Mouse (Mus musculus): ENCODE results near the gene Rbm5.

Rbm5 gene

DNA sequence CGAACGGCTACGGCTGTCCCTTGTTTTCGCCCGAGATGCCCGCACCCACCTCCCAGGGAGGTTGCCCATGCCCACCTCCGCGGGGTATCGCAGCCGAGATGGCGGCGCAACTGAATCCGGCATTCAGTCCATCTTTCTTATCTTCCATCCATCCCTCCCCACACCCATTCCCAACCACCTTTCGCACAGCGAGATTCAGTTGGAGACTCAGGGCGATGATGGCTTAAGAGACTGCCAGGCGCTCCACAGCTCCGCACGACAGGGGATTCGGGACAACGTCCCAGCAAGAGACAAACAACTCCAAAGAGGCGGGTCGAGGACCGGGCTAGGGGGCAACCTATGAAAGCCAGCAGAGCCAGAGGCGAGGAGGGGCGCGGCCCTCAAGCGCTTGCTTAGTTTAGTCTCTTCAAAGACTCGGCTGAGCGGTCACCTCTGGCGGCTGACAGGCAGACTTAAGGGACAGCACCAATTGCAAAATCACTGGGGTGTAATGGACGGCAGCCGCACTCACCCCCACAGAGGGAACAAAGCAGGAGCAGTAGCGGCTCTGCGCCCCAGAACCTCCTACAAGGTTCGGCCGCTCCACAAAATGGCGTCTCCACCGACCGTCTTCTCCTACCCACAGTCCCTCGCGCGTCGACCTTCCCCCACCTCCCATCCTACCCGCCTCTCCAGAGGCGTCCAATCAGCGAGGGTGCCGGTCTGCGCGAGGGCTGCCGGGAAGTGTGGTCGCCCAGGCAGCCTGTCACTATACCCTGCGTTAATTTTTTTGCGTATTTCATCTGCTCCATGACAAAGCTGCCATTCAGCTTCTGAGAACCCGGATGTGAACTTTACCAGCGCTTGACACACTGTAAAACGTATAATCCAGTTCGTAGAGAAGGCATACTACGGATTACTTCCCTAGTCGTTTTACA is at the start of gene Rbm5:
TSS of gene Rbm5 (minus strand) at position 623 of the 917 bp plus-strand sequence.
- no peak for TF ChIP-seq GATA4 (IDR thresholded peaks at IDR 0.05; ENCODE audit: insufficient replicate concordance, low read length)

DNA sequence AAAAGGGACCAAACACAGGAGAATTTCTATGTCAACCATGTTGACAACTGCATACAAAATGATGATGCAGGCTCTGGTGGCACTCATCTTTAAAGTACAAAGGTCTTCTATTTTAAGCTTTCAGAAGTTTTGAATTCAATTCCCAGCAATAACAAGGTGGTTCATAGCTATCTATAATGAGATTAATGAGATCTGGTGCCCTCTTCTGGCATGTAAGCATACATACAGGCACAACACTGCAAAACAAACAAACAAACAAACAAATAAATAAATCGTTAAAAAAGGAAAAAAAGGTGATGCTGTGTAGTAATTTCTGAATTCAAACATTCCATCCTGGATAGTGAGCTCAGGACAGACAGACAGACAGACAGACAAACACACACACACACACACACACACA is 41.3 kb upstream of the Rbm5 start:
- no peak for TF ChIP-seq GATA4 (IDR thresholded peaks at IDR 0.05; ENCODE audit: insufficient replicate concordance, low read length)

DNA sequence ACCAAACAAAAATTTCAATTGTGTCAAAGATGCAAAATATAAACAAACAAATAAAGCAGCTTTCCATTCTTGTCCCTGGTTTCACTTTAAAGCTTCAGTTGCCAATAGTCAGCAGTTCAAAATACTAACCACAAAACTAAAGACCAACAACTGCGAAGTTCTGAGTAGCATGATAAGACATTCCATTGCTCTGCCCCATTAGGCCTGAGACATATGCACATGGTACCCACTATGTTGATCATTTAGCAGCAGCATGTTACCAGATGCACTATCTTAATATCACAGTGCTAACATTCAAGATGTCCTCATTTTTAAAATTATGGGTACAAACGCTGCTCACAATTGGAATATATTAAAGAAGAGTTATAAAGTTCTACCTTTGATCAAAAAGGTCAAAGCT is 40.2 kb upstream of the Rbm5 start:
- TF ChIP-seq GATA4 (IDR thresholded peaks at IDR 0.05; ENCODE audit: insufficient replicate concordance, low read length): no peak

DNA sequence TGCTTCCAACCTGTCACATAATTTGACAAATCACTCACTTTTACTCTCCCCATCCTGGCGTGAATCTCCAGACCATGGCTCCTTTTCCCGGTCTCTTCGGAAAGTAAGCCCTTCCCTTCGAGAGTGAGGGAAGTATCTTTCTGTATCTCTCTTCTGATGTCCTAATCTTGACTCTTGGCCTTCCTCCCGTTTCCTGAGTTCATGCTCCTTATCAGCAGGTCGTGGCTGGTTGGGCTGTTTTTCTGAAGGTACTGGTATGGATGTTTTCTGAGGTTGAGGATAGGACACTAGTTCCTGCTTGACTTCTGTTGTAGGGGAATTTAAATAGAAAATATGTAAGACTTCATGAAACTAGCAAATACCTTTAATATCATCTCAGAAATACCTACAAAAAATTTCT is 20.9 kb upstream of the Rbm5 start:
- TF ChIP-seq GATA4 (IDR thresholded peaks at IDR 0.05; ENCODE audit: insufficient replicate concordance, low read length): peak; percentile 84; the same call in 1 of the 2 replicates

DNA sequence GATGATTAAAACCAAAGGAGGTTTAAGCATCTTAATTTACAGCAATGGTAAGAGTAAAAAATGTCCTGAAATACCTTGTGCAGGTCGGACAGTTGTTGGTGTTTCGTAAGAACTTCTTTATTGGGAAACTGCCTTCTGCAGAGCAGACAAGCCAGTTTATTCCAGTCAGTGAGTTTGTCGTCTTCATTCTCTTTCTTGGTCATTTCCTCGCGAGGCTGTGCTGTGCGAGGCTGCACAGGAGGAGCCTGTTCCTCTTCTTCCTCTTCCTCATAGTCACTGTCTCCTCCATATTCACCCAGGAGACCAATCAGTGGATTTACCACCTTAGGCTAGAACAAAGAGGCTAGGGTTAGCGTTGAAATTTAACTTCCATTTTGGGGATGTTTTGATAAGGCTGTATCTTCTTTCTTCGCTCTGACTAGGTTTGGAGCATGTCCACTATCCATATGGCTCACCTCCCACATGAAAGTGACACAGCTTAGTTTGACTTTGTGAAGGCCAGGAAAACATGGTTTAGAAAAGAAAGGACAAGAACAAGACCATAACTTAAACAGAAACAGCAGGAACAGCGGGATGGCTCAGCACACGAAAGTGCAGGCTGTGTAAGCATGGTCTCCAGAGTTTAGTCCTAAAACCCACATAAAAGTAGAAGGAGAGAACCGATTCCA is 11.9 kb upstream of the Rbm5 start:
- TF ChIP-seq GATA4 (IDR thresholded peaks at IDR 0.05; ENCODE audit: insufficient replicate concordance, low read length): no peak

DNA sequence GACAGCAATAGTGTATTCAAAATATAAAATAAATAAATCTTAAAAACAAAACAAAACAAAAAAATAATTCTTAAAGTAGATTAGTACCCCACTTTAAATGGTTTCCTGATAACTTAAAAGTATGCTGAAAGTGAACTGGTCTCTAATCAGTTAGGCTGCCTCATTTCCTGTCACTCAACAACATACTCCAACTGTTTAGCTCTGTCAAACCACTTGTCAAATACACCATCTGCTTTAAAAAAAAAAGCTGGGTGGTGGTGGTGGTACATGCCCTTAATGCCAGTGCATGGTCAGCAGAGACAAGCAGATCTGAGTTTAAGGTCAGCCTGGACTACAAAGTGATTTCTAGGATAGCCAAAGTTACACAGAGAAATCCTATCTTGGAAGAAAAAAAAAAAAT is 6.0 kb upstream of the Rbm5 start:
- TF ChIP-seq GATA4 (IDR thresholded peaks at IDR 0.05; ENCODE audit: insufficient replicate concordance, low read length): no peak

DNA sequence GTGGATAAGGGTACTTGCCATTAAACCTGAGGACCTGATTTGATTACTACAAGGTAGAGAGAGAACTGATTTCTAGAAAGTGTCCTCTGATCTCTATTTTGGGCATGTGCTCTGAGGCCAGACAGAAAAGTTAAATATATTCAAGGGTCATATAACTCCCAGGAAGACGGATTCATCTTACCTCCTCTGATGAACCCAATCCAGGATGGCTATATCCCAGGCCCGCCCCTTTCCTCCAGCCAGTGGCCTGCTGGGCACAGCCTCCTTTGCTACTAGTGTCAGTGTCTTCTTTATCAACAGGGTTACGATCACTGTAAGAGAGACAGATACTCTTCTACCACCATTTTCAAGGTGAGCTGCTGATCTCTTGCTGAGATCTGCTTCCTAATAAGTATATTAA is 3.6 kb upstream of the Rbm5 start:
- TF ChIP-seq GATA4 (IDR thresholded peaks at IDR 0.05; ENCODE audit: insufficient replicate concordance, low read length): no peak

DNA sequence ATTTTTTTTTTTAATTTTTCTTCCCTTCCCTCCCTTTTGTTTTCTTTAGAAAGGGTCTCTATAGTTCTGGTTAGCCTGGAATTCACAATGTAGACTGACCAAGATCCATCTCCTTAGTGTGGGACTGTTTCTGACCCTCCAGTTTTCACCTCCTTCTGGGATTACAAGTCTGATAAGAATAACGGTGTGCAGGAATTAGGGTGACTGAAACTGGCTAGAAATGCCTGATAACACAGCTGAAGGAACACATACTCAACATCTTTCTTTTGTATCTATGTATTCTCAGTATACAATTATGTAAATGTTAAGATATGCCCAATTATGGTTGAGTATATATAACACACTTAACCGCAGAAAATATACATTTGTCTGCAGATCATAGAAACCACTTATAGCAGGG is 986 bp upstream of the Rbm5 start:
- TF ChIP-seq GATA4 (IDR thresholded peaks at IDR 0.05; ENCODE audit: insufficient replicate concordance, low read length): no peak

DNA sequence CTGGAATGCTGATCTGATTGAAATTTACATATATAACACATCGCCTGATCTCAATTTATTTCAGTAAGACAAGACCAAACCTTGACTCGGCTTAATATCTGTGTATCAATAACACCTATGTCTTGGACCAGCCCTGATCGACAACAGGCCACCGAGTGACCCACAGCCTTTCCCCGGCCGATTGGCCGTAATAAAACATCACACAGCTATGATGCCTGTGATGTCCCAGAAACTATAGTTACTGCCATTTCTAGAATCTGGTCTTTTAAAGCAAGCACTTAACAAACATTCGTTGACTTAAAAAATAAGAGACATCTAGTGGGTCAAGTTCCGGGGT is 791 bp downstream of the Rbm5 start:
- no peak for TF ChIP-seq GATA4 (IDR thresholded peaks at IDR 0.05; ENCODE audit: insufficient replicate concordance, low read length)

DNA sequence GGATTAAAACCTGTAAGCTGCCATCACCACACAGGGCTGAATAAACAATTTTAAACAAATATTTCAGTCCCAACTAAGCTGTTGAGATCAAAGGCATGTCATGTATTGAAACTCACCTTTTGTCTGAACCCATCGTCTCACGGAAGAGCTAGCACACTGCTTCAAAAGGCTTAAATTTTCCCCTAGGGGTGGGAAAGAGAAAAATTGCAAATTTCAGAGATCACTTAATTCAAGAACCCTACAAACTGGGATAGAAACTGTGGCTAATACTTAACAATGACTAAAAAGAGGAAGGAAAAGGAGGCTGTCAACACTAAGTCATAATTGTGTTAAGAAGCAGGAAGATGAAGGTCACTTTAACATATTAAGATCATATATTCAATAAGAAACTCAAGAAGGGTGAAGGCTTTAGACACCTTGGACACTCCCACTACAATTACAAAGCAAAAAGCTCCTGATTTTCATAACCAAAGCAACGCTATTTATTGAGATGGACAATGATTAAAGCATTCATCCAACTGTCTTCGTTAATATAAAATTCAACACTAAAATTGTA is 1.3 kb downstream of the Rbm5 start:
- TF ChIP-seq GATA4 (IDR thresholded peaks at IDR 0.05; ENCODE audit: insufficient replicate concordance, low read length): no peak

DNA sequence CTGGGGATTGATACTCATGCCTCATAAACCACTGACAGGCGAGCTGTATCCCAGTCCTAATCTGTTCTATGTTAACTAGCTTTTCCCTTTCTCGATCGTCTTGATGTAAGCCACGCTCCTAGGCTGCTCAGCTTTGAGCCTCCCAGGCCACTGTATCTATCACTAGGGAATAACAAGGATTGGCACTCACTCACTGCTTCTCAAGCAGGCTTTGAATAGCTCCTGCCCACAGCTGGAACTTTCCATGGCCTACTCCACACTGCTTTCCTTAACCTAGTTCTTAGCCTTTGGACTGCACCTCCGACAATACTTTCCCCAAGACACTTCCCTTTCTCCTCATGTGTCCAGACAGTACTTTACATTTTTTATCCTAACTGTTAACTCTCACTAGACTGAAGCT is 1.9 kb downstream of the Rbm5 start:
- no peak for TF ChIP-seq GATA4 (IDR thresholded peaks at IDR 0.05; ENCODE audit: insufficient replicate concordance, low read length)

DNA sequence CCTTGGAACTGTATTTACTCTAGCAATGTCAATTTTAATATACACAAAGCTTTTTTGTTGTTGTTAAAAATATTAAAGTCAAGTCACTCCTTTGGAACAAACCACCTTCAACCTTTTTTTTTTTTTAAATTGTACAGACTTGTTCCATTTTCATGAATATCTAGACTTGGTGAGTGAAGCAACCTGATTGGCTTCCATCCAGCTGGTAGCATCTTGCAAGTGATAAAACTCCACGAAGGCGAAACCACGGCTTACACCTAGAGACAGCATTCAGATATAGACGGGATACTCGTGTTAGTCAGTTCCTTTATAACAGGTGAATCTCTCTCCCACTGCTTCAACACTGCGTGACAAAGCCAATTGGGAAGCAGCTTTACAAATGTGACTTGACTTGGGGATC is 11.2 kb downstream of the Rbm5 start:
- no peak for TF ChIP-seq GATA4 (IDR thresholded peaks at IDR 0.05; ENCODE audit: insufficient replicate concordance, low read length)

DNA sequence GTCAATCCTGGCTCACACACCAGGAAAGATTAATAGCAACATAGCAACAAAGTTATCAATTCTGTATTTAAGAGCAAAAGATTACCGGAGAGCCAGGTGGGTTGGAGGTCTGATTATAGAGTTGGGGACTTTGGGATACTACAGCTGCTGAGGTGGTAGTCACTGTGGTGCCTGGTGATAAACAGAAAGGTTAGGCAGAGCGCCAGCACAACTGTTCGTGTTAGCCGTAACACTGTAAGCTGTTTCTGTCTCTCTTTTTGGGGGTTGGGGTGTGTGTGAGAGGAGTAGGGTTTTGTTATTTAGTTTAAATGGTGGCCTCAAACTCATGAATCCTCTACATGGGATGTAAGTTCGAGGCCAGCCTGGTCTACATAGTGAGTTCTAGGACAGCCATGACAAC is 20.4 kb downstream of the Rbm5 start:
- no peak for TF ChIP-seq GATA4 (IDR thresholded peaks at IDR 0.05; ENCODE audit: insufficient replicate concordance, low read length)

DNA sequence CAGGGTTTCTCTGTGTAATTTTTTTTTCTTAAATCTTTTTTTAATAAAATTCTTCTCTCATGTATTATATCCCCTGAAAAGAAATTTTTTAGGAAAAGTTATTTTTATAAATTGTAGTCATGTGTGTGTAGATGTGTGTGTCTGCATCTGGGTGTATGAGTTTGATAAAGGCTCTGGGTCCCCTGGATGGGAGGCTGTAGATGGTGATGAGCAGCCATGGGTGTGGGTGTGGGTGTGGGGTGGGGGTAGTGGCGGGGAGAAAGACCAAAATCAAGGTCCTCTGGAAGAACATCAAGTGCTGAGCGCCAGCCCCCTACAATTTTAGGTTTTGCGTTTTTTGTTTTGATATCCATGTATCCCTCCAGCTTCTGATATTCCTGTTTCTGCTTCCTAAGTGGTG is 22.7 kb downstream of the Rbm5 start:
- TF ChIP-seq GATA4 (IDR thresholded peaks at IDR 0.05; ENCODE audit: insufficient replicate concordance, low read length): no peak

DNA sequence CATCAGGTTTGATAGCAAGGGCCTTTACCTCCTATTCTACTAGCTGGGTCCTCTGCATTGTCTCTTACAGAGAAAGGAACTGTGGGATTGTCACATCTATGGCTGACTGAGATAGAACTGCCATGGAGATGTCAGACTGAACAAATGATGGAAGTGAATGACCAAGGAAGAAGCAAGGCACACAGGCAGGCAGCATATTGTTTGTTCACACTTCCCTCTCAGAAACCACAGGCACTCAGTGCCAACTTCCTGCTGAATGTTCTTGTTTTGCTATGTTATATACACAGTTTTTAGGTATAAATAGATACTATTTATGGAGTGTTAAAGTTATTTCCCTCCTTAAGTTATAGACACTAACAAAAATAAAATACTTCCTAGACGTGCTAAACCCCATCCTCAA is 23.5 kb downstream of the Rbm5 start:
- TF ChIP-seq GATA4 (IDR thresholded peaks at IDR 0.05; ENCODE audit: insufficient replicate concordance, low read length): no peak

DNA sequence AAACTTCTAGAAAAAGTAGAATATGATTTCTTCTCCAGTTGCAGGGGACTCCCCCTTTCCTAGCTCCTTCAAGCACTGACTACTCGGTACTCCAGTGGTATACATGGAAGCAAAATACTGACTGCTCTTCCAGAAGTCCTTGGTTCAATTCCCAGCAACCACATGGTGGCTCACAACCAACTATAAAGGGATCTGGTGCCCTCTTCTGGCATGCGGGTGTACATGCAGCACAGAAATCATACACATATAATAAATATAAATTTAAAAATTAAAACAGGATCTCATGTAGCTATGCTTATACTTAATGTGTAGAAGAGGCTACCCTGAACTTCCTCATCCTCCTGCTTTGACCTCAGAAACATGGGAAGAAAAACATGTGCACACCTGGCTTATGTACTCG is 24.1 kb downstream of the Rbm5 start:
- no peak for TF ChIP-seq GATA4 (IDR thresholded peaks at IDR 0.05; ENCODE audit: insufficient replicate concordance, low read length)

Measured in liver, adult (tissue).